Mouse (Mus musculus): ENCODE measurements around the gene Erbb2.

Gene Erbb2

DNA sequence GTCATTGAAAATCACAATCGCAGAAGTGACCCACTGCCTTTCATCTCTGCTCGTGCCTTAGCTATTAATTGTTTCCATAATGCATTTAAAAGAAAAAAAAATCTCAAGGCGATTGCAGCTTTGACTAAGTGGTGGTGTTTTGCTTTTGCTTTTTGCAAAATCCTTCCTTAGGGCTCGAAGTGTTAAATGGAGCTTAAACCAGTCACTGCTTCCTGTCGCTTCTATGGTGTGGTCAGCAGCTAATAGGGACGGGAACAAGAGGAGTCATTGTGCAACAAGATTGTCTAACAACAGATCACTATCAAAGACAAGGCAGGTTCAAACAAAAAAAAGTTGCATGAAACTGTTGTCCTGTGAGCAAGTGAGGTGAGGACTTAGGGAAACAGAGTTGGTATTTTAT lies 69.0 kb downstream of the Erbb2 start:
- DNase-seq (ENCODE audit: low spot score) = no peak

DNA sequence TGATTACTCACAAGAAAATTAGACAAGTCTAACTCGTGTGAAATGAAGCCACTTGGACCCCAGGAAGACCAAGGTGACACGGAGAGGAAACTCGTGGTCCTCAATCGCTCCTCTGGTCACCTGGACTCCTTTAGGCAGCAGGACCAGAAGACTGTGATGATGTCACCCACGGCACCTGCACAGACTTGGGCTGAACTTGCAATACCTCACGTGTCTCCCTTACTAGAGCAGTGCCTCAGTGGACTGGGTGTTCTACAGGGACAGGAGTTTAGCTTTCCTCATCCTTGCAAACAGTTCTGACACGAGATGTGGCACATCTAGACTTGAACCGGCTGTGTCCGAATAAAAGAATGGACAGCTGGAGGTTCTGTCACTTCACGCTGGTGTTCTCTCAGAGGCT lies 69.8 kb downstream of the Erbb2 start:
- no peak for DNase-seq (ENCODE audit: low spot score)

DNA sequence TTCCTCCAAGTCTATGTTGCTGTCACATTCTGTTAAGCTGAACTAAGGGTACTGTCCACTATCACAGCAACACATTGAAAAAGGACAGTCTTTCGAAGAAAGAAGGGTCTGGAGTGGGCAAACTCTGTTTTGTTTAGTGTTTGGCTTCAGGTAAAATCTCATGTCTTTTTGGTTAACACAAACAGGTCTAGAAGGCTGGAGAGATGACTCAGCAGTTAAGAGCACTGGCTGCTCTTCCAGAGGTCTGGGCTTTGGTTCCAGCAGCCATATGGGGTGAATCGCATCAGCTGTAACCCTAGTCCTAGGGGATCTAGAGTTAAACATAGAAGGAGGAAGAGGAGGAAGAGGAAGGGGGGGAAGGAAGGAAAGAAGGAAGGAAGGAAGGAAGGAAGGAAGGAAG lies 73.5 kb downstream of the Erbb2 start:
- DNase-seq (ENCODE audit: low spot score) = no peak

Measured in lung, postnatal 25 days (tissue).